Mouse (Mus musculus): ENCODE measurements at regions not wholly inside any gene's neighbourhood (a gene's known extent, or its start where the extent isn't known, plus 50 kb on each side); places are given as distances from the start of the nearest gene placed in this dataset.

DNA sequence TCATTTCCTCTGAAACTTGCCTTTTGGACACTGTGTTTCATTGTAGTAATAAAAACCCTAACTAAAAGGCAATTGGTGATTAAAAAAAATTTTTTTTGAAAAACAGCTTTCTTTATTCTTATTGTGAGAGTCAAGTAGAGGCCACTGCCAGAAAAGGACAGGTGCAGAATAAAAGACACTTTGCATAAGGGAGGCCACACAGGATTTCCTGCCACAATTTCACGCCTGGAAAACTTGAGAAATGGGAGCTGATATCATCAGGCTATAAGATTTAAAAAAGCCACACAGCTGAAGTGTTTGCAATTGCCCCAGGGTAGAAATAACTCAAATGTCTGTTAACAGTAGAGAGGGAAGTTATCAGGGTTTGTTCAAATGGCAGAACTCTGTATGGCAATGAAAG lies 76.6 kb upstream of the Plxnc1 start:
- H3K36me3 ChIP-seq (ENCODE audit: control insufficient read depth, insufficient read depth, low read length) = no peaks in the 10 kb centered on the region
- H3K4me1 ChIP-seq (ENCODE audit: control insufficient read depth, insufficient read depth, insufficient read length) = peaks cover 25% of the 10 kb centered on the region; the same call in 1 of the 2 replicates
- H3K27me3 ChIP-seq (ENCODE audit: control insufficient read depth, insufficient read depth, low read length) = no peaks in the 10 kb centered on the region
- 11% methylated on average over 1 of the region's 1 CpGs for WGBS
- no peak for TF ChIP-seq CTCF (IDR thresholded peaks at IDR 0.05; ENCODE audit: extremely low read depth, insufficient read depth, insufficient read length, insufficient replicate concordance)
- H3K4me3 ChIP-seq (ENCODE audit: extremely low read depth, insufficient read depth, insufficient read length) = no peak overlapping the region
- DNase-seq (ENCODE audit: low read depth in 1 of 2, low spot score in 2 of 2) = peak; percentile 19 to 20
- H3K27ac ChIP-seq (ENCODE audit: insufficient read depth, low read length) = peak overlapping the region; percentile 81

DNA sequence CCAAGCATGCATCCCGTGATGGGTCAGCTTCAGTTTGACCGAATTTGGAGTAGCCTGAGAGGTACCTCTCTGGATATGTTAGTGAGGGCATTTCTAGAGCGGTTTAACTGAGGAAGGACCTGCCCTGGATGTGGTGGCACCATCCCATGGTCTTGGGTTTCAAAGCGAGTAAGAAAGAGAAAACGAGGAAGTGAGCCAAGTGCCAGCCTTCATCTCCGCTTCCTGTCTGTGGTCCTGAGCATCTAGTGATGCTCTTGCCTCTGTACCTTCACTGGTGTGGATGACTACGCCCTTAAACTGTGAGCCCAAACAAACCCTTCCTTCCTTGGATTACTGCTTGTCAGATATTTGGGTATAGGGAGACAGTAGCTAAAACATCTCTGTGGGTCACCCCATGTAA lies 72.3 kb upstream of the Plxnc1 start:
- no peak overlapping the region for H3K27ac ChIP-seq (ENCODE audit: insufficient read depth, low read length)
- H3K4me1 ChIP-seq (ENCODE audit: control insufficient read depth, insufficient read depth, insufficient read length) = peaks cover 13% of the 10 kb centered on the region; the same call in 1 of the 2 replicates
- TF ChIP-seq CTCF (IDR thresholded peaks at IDR 0.05; ENCODE audit: extremely low read depth, insufficient read depth, insufficient read length, insufficient replicate concordance) = no peak
- no peak for TF ChIP-seq POLR2A (IDR thresholded peaks at IDR 0.05; ENCODE audit: low read depth, low read length)
- no peaks in the 10 kb centered on the region for H3K27me3 ChIP-seq (ENCODE audit: control insufficient read depth, insufficient read depth, low read length)
- 66% methylated on average over 7 of the region's 7 CpGs for WGBS
- no peak overlapping the region for H3K4me3 ChIP-seq (ENCODE audit: extremely low read depth, insufficient read depth, insufficient read length)
- DNase-seq (ENCODE audit: low read depth in 1 of 2, low spot score in 2 of 2) = no peak
- H3K36me3 ChIP-seq (ENCODE audit: control insufficient read depth, insufficient read depth, low read length) = no peaks in the 10 kb centered on the region

GRCm38 (mm10) chr10:95015298-95015951 lies 70.8 kb upstream of the Plxnc1 start:
- no peaks in the 10 kb centered on the region for H3K27me3 ChIP-seq (ENCODE audit: control insufficient read depth, insufficient read depth, low read length)
- H3K36me3 ChIP-seq (ENCODE audit: control insufficient read depth, insufficient read depth, low read length) = no peaks in the 10 kb centered on the region
- DNase-seq (ENCODE audit: low read depth in 1 of 2, low spot score in 2 of 2) = no peak
- H3K4me1 ChIP-seq (ENCODE audit: control insufficient read depth, insufficient read depth, insufficient read length) = peaks cover 6% of the 10 kb centered on the region; the same call in 1 of the 2 replicates
- no peak overlapping the region for H3K27ac ChIP-seq (ENCODE audit: insufficient read depth, low read length)
- no peak overlapping the region for H3K4me3 ChIP-seq (ENCODE audit: extremely low read depth, insufficient read depth, insufficient read length)
- 98% methylated on average over 9 of the region's 9 CpGs for WGBS
- TF ChIP-seq POLR2A (IDR thresholded peaks at IDR 0.05; ENCODE audit: low read depth, low read length) = no peak
- no peak for TF ChIP-seq CTCF (IDR thresholded peaks at IDR 0.05; ENCODE audit: extremely low read depth, insufficient read depth, insufficient read length, insufficient replicate concordance)

GRCm38 (mm10) chr10:95013946-95014345 lies 69.3 kb upstream of the Plxnc1 start:
- no peaks in the 10 kb centered on the region for H3K36me3 ChIP-seq (ENCODE audit: control insufficient read depth, insufficient read depth, low read length)
- H3K4me3 ChIP-seq (ENCODE audit: extremely low read depth, insufficient read depth, insufficient read length) = no peak overlapping the region
- H3K4me1 ChIP-seq (ENCODE audit: control insufficient read depth, insufficient read depth, insufficient read length) = no peaks in the 10 kb centered on the region; the same call in 1 of the 2 replicates
- TF ChIP-seq CTCF (IDR thresholded peaks at IDR 0.05; ENCODE audit: extremely low read depth, insufficient read depth, insufficient read length, insufficient replicate concordance) (no peak), POLR2A (IDR thresholded peaks at IDR 0.05; ENCODE audit: low read depth, low read length) (no peak)
- no peak overlapping the region for H3K27ac ChIP-seq (ENCODE audit: insufficient read depth, low read length)
- no peak for DNase-seq (ENCODE audit: low read depth in 1 of 2, low spot score in 2 of 2)
- WGBS = 86% methylated on average over 4 of the region's 4 CpGs
- H3K27me3 ChIP-seq (ENCODE audit: control insufficient read depth, insufficient read depth, low read length) = no peaks in the 10 kb centered on the region

- 76% methylated on average over 11 of the region's 11 CpGs for WGBS
- H3K36me3 ChIP-seq (ENCODE audit: control insufficient read depth, insufficient read depth, low read length) = no peaks in the 10 kb centered on the region
- no peak overlapping the region for H3K4me3 ChIP-seq (ENCODE audit: extremely low read depth, insufficient read depth, insufficient read length)
- TF ChIP-seq CTCF (IDR thresholded peaks at IDR 0.05; ENCODE audit: extremely low read depth, insufficient read depth, insufficient read length, insufficient replicate concordance) = no peak
- no peak for TF ChIP-seq POLR2A (IDR thresholded peaks at IDR 0.05; ENCODE audit: low read depth, low read length)
- no peak for DNase-seq (ENCODE audit: low read depth in 1 of 2, low spot score in 2 of 2)
- no peak overlapping the region for H3K27ac ChIP-seq (ENCODE audit: insufficient read depth, low read length)
- H3K27me3 ChIP-seq (ENCODE audit: control insufficient read depth, insufficient read depth, low read length) = no peaks in the 10 kb centered on the region
- no peaks in the 10 kb centered on the region; the same call in 1 of the 2 replicates for H3K4me1 ChIP-seq (ENCODE audit: control insufficient read depth, insufficient read depth, insufficient read length)
These were observed 68.7 kb upstream of the Plxnc1 start for GRCm38 (mm10) chr10:95013213-95013915.

DNA sequence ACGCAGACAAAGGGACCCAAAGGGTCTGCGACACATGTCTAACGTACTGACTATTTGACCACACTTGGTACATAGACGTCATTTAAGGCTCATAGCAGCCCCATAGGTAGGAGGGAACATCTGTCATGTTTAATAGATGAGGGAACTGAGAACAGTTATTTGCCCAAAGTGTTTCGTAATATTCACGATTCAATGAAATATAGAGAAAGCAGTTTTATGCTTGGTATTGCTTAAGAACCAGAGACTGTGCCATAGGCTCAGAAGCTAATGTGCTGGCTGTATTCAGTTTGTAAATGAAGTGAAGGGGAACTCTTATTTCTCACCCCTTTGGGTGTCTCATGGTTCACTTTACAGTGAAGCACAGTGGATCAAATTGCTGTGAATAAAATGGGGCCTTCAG lies 65.7 kb upstream of the Plxnc1 start:
- 93% methylated on average over 6 of the region's 6 CpGs for WGBS
- no peaks in the 10 kb centered on the region for H3K27me3 ChIP-seq (ENCODE audit: control insufficient read depth, insufficient read depth, low read length)
- no peak overlapping the region for H3K4me3 ChIP-seq (ENCODE audit: extremely low read depth, insufficient read depth, insufficient read length)
- H3K27ac ChIP-seq (ENCODE audit: insufficient read depth, low read length) = no peak overlapping the region
- no peaks in the 10 kb centered on the region; the same call in 1 of the 2 replicates for H3K4me1 ChIP-seq (ENCODE audit: control insufficient read depth, insufficient read depth, insufficient read length)
- DNase-seq (ENCODE audit: low read depth in 1 of 2, low spot score in 2 of 2) = no peak
- TF ChIP-seq CTCF (IDR thresholded peaks at IDR 0.05; ENCODE audit: extremely low read depth, insufficient read depth, insufficient read length, insufficient replicate concordance) = no peak
- no peak for TF ChIP-seq POLR2A (IDR thresholded peaks at IDR 0.05; ENCODE audit: low read depth, low read length)
- H3K36me3 ChIP-seq (ENCODE audit: control insufficient read depth, insufficient read depth, low read length) = no peaks in the 10 kb centered on the region

DNA sequence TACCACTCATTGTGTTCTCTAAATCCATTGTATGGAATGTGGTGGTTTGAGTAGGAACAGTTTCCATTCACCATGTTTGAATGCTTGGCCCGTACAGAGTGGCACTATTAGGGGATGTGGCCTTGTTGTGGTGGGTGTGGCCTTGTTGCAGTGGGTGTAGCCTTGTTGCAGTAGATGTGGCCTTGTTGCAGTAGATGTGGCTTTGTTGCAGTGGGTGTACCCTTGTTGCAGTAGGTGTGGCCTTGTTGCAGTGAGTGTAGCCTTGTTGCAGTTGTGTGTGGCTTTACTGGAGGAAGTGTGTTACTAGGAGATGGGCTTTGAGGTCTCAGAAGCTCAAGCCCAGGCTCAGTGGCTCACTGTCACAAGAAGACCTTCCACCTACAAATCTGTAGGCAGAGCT lies 64.4 kb upstream of the Plxnc1 start:
- no peaks in the 10 kb centered on the region for H3K27me3 ChIP-seq (ENCODE audit: control insufficient read depth, insufficient read depth, low read length)
- H3K27ac ChIP-seq (ENCODE audit: insufficient read depth, low read length) = no peak overlapping the region
- no peaks in the 10 kb centered on the region for H3K36me3 ChIP-seq (ENCODE audit: control insufficient read depth, insufficient read depth, low read length)
- H3K4me3 ChIP-seq (ENCODE audit: extremely low read depth, insufficient read depth, insufficient read length) = no peak overlapping the region
- no peaks in the 10 kb centered on the region; the same call in 1 of the 2 replicates for H3K4me1 ChIP-seq (ENCODE audit: control insufficient read depth, insufficient read depth, insufficient read length)
- no peak for TF ChIP-seq POLR2A (IDR thresholded peaks at IDR 0.05; ENCODE audit: low read depth, low read length)
- TF ChIP-seq CTCF (IDR thresholded peaks at IDR 0.05; ENCODE audit: extremely low read depth, insufficient read depth, insufficient read length, insufficient replicate concordance) = no peak
- WGBS = 64% methylated on average over 1 of the region's 1 CpGs
- no peak for DNase-seq (ENCODE audit: low read depth in 1 of 2, low spot score in 2 of 2)
